Mouse (Mus musculus): Measurements from ENCODE around the gene Cit.

GRCm38 (mm10) chr5:115840946-115841775, 3.9 kb upstream of the Cit start:
- no peak for TF ChIP-seq CTCF (IDR thresholded peaks at IDR 0.05; ENCODE audit: borderline replicate concordance, insufficient read depth, low read depth, low read length)
- no peak for TF ChIP-seq POLR2A (IDR thresholded peaks at IDR 0.05; ENCODE audit: borderline replicate concordance, insufficient read depth, low read length)
